In the genomic region with DNA sequence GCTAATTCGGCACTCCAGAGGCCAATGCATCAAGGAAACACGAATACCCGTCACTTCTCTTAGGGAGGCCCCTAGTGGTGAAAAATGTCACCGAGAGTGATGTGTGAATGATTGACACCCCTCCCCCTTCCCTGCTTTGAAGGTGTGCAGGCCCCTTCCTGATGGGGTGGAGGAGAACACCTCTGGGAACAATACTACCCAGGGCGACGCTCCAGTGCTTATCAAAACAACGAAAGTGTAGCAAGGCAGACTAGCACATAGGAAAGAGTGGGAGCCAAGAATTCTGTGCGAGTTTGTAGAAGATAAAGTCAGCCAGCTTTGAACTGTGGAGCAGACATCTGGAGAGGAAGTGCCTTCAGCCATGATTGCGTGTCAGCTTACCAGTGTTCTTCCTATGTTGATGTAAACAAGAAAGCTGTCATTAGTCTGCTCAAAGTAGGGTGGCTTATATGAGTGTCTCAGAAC, we compare ENCODE assay signal across 10 mouse cellular contexts. TPM values are rescaled to one million over a fixed set of nuclear protein-coding genes. Genes with fewer than 3 reads are reported as not detected.
DNase-seq lines count a peak whose midpoint lies in the region; ATAC-seq and TF ChIP-seq lines count a peak whose summit lies in the region.
"Had no signal": no experiment of that assay in that cellular context is flagged by ENCODE, and none has a peak within 500 bp of the region (broad histone marks: within the 10 kb centered on the region; RNA-seq: fewer than 3 reads in every experiment).

No protein-coding gene starts in this region.

- H3K36me3 ChIP-seq in lung, embryonic 14.5 days (ENCODE audit: insufficient read depth), result no peaks in the 10 kb centered on the region
- H3K36me3 ChIP-seq: embryonic facial prominence, embryonic 12.5 days; neural tube, embryonic 13.5 days had no signal

- WGBS in lung, embryonic 14.5 days, result 12% methylated on average over 9 of the region's 9 CpGs

- peak; percentile 84 for ATAC-seq in lung, embryonic 14.5 days (ENCODE audit: insufficient read depth)

- H3K4me1 ChIP-seq in lung, embryonic 14.5 days (ENCODE audit: insufficient read depth), result peaks cover 10% of the 10 kb centered on the region; the same call in 1 of the 2 replicates
- H3K4me1 ChIP-seq: neural tube, embryonic 13.5 days had no signal

- DNase-seq in layer of hippocampus, adult 2 months (ENCODE audit: low spot score in 2 of 2), result no peak
- no peak for DNase-seq in layer of hippocampus, adult 9-11 months
- peak; percentile 79 for DNase-seq in c-Kit-positive CD71-positive TER-119-positive erythroid progenitor cells, embryonic 14.5 days (ENCODE audit: low spot score)
- peak; percentile 90 for DNase-seq in induced T-regulatory cell, adult 2 months (ENCODE audit: low read depth)
- peak; percentile 79 for DNase-seq in lung, embryonic 14.5 days
- peak; percentile 27 to 63 for DNase-seq in thymus, adult 18-20 months
- no peak for DNase-seq in cerebellum, adult 9-11 months
- no peak for DNase-seq in ovary, adult 18-20 months (ENCODE audit: low spot score)

- H3K4me3 ChIP-seq in layer of hippocampus, adult 2 months, result no peak overlapping the region
- H3K4me3 ChIP-seq in lung, embryonic 14.5 days (ENCODE audit: low read depth, low read length), result no peak overlapping the region
- H3K4me3 ChIP-seq: embryonic facial prominence, embryonic 12.5 days; neural tube, embryonic 13.5 days had no signal

- 0 out of 2 replicates have a peak overlapping the region, but pooled peaks have one; percentile 12 for H3K4me2 ChIP-seq in lung, embryonic 14.5 days
- H3K4me2 ChIP-seq: embryonic facial prominence, embryonic 12.5 days; neural tube, embryonic 13.5 days had no signal

- H3K27me3 ChIP-seq in lung, embryonic 14.5 days (ENCODE audit: insufficient read depth, low read length), result no peaks in the 10 kb centered on the region
- H3K27me3 ChIP-seq: embryonic facial prominence, embryonic 12.5 days; neural tube, embryonic 13.5 days had no signal

- H3K9me3 ChIP-seq in lung, embryonic 14.5 days (ENCODE audit: low read depth, low read length), result no peaks in the 10 kb centered on the region
- H3K9me3 ChIP-seq: embryonic facial prominence, embryonic 12.5 days; neural tube, embryonic 13.5 days had no signal

- no peak overlapping the region for H3K27ac ChIP-seq in layer of hippocampus, adult 2 months
- H3K27ac ChIP-seq in lung, embryonic 14.5 days (ENCODE audit: low read depth), result peak overlapping the region; percentile 12; the same call in 1 of the 2 replicates
- H3K27ac ChIP-seq: embryonic facial prominence, embryonic 12.5 days; neural tube, embryonic 13.5 days had no signal

- peak; percentile 73 for TF ChIP-seq CTCF in layer of hippocampus, adult 2 months (conservative IDR thresholded peaks at IDR 0.05)
- TF ChIP-seq CTCF in lung, embryonic 14.5 days (IDR thresholded peaks at IDR 0.05; ENCODE audit: low read depth), result peak; percentile 72

- H3K9ac ChIP-seq in lung, embryonic 14.5 days, result no peak overlapping the region
- H3K9ac ChIP-seq: embryonic facial prominence, embryonic 12.5 days; neural tube, embryonic 13.5 days had no signal

RNA-seq across cellular contexts. Expression of a gene that starts 50.9 kb away (rescaled TPM):
- 10 to 100 TPM; 21.6 to 22.2 TPM for total RNA-seq in layer of hippocampus, adult 2 months (2021)
- polyA plus RNA-seq in lung, embryonic 14.5 days (2014; fragmentation: Nextera tagmentation; extraction: Ambion mirVana), result 24.1 and 24.9 TPM in 2 replicates

Comparison
In these comparisons a context has a peak if more than half of its experiments do, and no peak if none do; other contexts are left out.
1. DNase-seq: peak in c-Kit-positive CD71-positive TER-119-positive erythroid progenitor cells, embryonic 14.5 days (single experiment), induced T-regulatory cell, adult 2 months (single experiment), lung, embryonic 14.5 days (single experiment) and thymus, adult 18-20 months (2 of 2); none in layer of hippocampus, adult 2 months (0 of 2), layer of hippocampus, adult 9-11 months (single experiment), cerebellum, adult 9-11 months (single experiment) and ovary, adult 18-20 months (single experiment).